Mouse (Mus musculus): ENCODE data around the gene Kcnq5. TPM values are rescaled to one million over a fixed set of nuclear protein-coding genes. Genes with fewer than 3 reads are reported as not detected.

Kcnq5 gene
- total and polyA plus RNA-seq, 3 experiments, result not detected

GRCm38 (mm10) chr1:21458581-21458980, 503.2 kb downstream of the Kcnq5 start:
- Histone ChIP-seq H3K9me3 (replicated peaks; ENCODE audit: insufficient read depth, low read length) (no peaks in the 10 kb centered on the region), H3K79me2 (ENCODE audit: control insufficient read depth, insufficient read depth, low read length, poor library complexity) (no peaks in the 10 kb centered on the region), H3K36me3 (ENCODE audit: control insufficient read depth in 1 of 2, insufficient read depth in 2 of 2, low read length in 2 of 2) (no peaks in the 10 kb centered on the region), H3K4me1 (ENCODE audit: control insufficient read depth in 1 of 2, insufficient read depth in 2 of 2, low read length in 2 of 2) (no peaks in the 10 kb centered on the region), H3K4me3 (ENCODE audit: control insufficient read depth in 1 of 2, insufficient read depth in 1 of 2, low read depth in 2 of 2, low read length in 2 of 2) (no peak overlapping the region), H3K27me3 (ENCODE audit: control insufficient read depth in 1 of 2, insufficient read depth in 2 of 2, low read length in 2 of 2) (0 out of 4 replicates have a peak, but pooled peaks cover 0 to 1% of the 10 kb centered on the region in 2 experiments), H3K27ac (ENCODE audit: control insufficient read depth, low read depth, low read length) (no peak overlapping the region), H3K9ac (ENCODE audit: control insufficient read depth, low read depth, low read length, poor library complexity, severe bottlenecking) (no peak overlapping the region)
- no peak for DNase-seq (ENCODE audit: low read depth, low spot score)
- TF ChIP-seq EP300 (IDR thresholded peaks at IDR 0.05; ENCODE audit: low read depth in 1 of 2, low read length in 2 of 2) (no peak), E2F4 (IDR thresholded peaks at IDR 0.05; ENCODE audit: borderline replicate concordance, low read depth, low read length) (no peak), CHD2 (IDR thresholded peaks at IDR 0.05; ENCODE audit: low read length) (no peak), TAL1 (IDR thresholded peaks at IDR 0.05; ENCODE audit: low read length) (no peak)

DNA sequence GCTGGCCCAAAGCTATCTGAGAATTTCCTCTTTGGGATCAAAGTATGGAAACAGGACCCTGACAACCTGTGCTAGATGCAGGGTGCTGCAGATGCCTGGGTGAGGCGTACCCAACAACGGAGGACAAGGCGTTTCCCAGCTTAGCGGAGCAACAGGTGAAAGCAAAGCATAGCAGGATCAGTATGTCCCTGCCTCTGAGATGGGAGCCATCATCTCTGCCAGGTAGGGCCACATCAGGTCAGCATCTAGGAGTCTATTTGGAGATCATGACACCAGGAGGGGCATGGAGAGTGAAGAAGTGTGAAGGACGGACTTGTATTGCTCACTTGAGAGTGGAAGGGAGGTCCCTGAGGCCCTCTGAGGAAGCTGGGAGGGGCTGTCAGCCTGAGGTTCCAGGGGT, 505.8 kb downstream of the Kcnq5 start:
- Histone ChIP-seq H3K27me3 (ENCODE audit: control insufficient read depth in 1 of 2, insufficient read depth in 2 of 2, low read length in 2 of 2) (no peaks in the 10 kb centered on the region), H3K4me3 (ENCODE audit: control insufficient read depth in 1 of 2, insufficient read depth in 1 of 2, low read depth in 2 of 2, low read length in 2 of 2) (no peak overlapping the region), H3K36me3 (ENCODE audit: control insufficient read depth in 1 of 2, insufficient read depth in 2 of 2, low read length in 2 of 2) (no peaks in the 10 kb centered on the region), H3K4me1 (ENCODE audit: control insufficient read depth in 1 of 2, insufficient read depth in 2 of 2, low read length in 2 of 2) (no peaks in the 10 kb centered on the region), H3K9me3 (replicated peaks; ENCODE audit: insufficient read depth, low read length) (no peaks in the 10 kb centered on the region), H3K27ac (ENCODE audit: control insufficient read depth, low read depth, low read length) (no peak overlapping the region), H3K79me2 (ENCODE audit: control insufficient read depth, insufficient read depth, low read length, poor library complexity) (no peaks in the 10 kb centered on the region), H3K9ac (ENCODE audit: control insufficient read depth, low read depth, low read length, poor library complexity, severe bottlenecking) (no peak overlapping the region)
- no peak for DNase-seq (ENCODE audit: low read depth, low spot score)
- no peak for TF ChIP-seq MEF2A (IDR thresholded peaks at IDR 0.05; ENCODE audit: extremely low read depth, insufficient replicate concordance, low read depth, low read length, poor library complexity, severe bottlenecking)

DNA sequence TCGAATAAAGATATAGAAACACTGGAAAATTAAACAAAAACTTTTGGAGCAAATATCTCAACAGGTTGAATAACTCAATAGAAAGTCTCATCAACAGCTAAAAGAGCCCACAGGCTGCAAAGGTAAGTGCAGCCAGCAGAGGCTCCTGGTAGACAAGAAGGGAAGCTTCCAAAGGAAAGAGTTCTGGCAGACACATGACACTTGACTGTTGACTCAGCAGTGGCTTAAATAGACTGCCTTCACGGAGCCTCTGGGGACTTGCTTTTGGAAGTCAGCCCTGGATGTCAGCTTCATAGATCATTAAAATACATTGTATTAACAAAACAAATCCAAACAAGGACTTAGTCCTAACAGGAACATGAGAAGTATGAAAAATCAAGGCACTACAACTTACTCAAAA, 513.5 kb downstream of the Kcnq5 start:
- H3K4me1 ChIP-seq (ENCODE audit: control insufficient read depth in 1 of 2, insufficient read depth in 2 of 2, low read length in 2 of 2), result no peaks in the 10 kb centered on the region
- TF ChIP-seq RCOR1 (IDR thresholded peaks at IDR 0.05; ENCODE audit: low read depth, low read length), result no peak
- no peak overlapping the region for H3K9ac ChIP-seq (ENCODE audit: control insufficient read depth, low read depth, low read length, poor library complexity, severe bottlenecking)
- H3K27ac ChIP-seq (ENCODE audit: control insufficient read depth, low read depth, low read length), result no peak overlapping the region
- no peaks in the 10 kb centered on the region for H3K79me2 ChIP-seq (ENCODE audit: control insufficient read depth, insufficient read depth, low read length, poor library complexity)
- H3K4me3 ChIP-seq (ENCODE audit: control insufficient read depth in 1 of 2, insufficient read depth in 1 of 2, low read depth in 2 of 2, low read length in 2 of 2), result no peak overlapping the region
- H3K36me3 ChIP-seq (ENCODE audit: control insufficient read depth in 1 of 2, insufficient read depth in 2 of 2, low read length in 2 of 2), result no peaks in the 10 kb centered on the region
- H3K27me3 ChIP-seq (ENCODE audit: control insufficient read depth in 1 of 2, insufficient read depth in 2 of 2, low read length in 2 of 2), result no peaks in the 10 kb centered on the region
- no peaks in the 10 kb centered on the region for H3K9me3 ChIP-seq (replicated peaks; ENCODE audit: insufficient read depth, low read length)
- DNase-seq (ENCODE audit: low read depth, low spot score), result no peak

- no peak for DNase-seq (ENCODE audit: low read depth, low spot score)
Observed at GRCm38 (mm10) chr1:21436753-21437152, 525.0 kb downstream of the Kcnq5 start.

More at GRCm38 (mm10) chr1:21436753-21437152, 525.0 kb downstream of the Kcnq5 start:
- Histone ChIP-seq H3K9ac (ENCODE audit: control insufficient read depth, low read depth, low read length, poor library complexity, severe bottlenecking) (no peak overlapping the region), H3K36me3 (ENCODE audit: control insufficient read depth in 1 of 2, insufficient read depth in 2 of 2, low read length in 2 of 2) (no peaks in the 10 kb centered on the region), H3K9me3 (replicated peaks; ENCODE audit: insufficient read depth, low read length) (no peaks in the 10 kb centered on the region), H3K4me3 (ENCODE audit: control insufficient read depth in 1 of 2, insufficient read depth in 1 of 2, low read depth in 2 of 2, low read length in 2 of 2) (no peak overlapping the region), H3K79me2 (ENCODE audit: control insufficient read depth, insufficient read depth, low read length, poor library complexity) (no peaks in the 10 kb centered on the region), H3K4me1 (ENCODE audit: control insufficient read depth in 1 of 2, insufficient read depth in 2 of 2, low read length in 2 of 2) (no peaks in the 10 kb centered on the region), H3K27me3 (ENCODE audit: control insufficient read depth in 1 of 2, insufficient read depth in 2 of 2, low read length in 2 of 2) (no peaks in the 10 kb centered on the region), H3K27ac (ENCODE audit: control insufficient read depth, low read depth, low read length) (no peak overlapping the region)
- no peak for TF ChIP-seq NRF1 (IDR thresholded peaks at IDR 0.05; ENCODE audit: insufficient read depth, low read depth, low read length, poor library complexity, severe bottlenecking)
